Mouse (Mus musculus) heart, adult 2 months (tissue): ENCODE data around the gene Tubgcp2. TPM values are rescaled to one million over a fixed set of nuclear protein-coding genes. Genes with fewer than 3 reads are reported as not detected.

Source experiments
- DNase-seq, 2 experiments: peaks; one replicate each; pipeline ENCODE4 v3.0.0; 2021
- H3K27ac ChIP-seq: fragments of 200-600 bp; 2 replicates; pipeline ENCODE4 v1.8.1; 2022
- H3K27me3 ChIP-seq: fragments of 200-500 bp; 2 replicates; pipeline ENCODE4 v1.6.1; 2012; ENCODE audit warnings: mild to moderate bottlenecking, low read length, inconsistent platforms, mixed read lengths; ENCODE audit not compliant: control insufficient read depth, insufficient read depth
- H3K36me3 ChIP-seq: fragments of 200-500 bp; 2 replicates; pipeline ENCODE4 v1.6.1; 2012; ENCODE audit warnings: low read length, inconsistent platforms; ENCODE audit not compliant: control insufficient read depth, insufficient read depth
- H3K4me1 ChIP-seq: fragments of 200-500 bp; 2 replicates; pipeline ENCODE4 v1.6.1; 2011; ENCODE audit warnings: low read length; ENCODE audit not compliant: control insufficient read depth, insufficient read depth
- H3K4me3 ChIP-seq: fragments of 200-600 bp; 2 replicates; pipeline ENCODE4 v1.8.1; 2022
- H3K79me2 ChIP-seq: fragments of 200-500 bp; replicated peaks from 2 replicates; pipeline ENCODE4 v1.6.1; 2012; ENCODE audit warnings: mild to moderate bottlenecking, inconsistent platforms, low read length, moderate library complexity, mixed read lengths; ENCODE audit not compliant: control insufficient read depth, insufficient read depth
- H3K9ac ChIP-seq: fragments of 200-500 bp; 2 replicates; pipeline ENCODE4 v1.6.1; 2012; ENCODE audit warnings: low read depth, mild to moderate bottlenecking, control low read depth, inconsistent platforms, low read length, mixed read lengths
- CTCF ChIP-seq: fragments of 200-600 bp; IDR thresholded peaks from 2 replicates; pipeline ENCODE4 v1.8.1; 2022; ENCODE audit warnings: antibody characterized with exemption, mild to moderate bottlenecking, moderate library complexity
- EP300 ChIP-seq: fragments of 200-500 bp; IDR thresholded peaks from 2 replicates; pipeline ENCODE4 v1.6.1; 2011; ENCODE audit warnings: low read depth, low read length, control low read depth; ENCODE audit not compliant: insufficient read depth
- POLR2A ChIP-seq: fragments of 200-500 bp; IDR thresholded peaks from 2 replicates; pipeline ENCODE4 v1.6.1; 2011; ENCODE audit warnings: mild to moderate bottlenecking, low read depth, low read length, control low read depth; ENCODE audit not compliant: insufficient read depth
- WGBS: fragments of 180-500 bp; shearing (Covaris S2); methylation state at CpG from one replicate; pipeline ENCODE4 v1.1.7; 2018; 5-methylcytosine and 5-hydroxymethylcytosine counted together
- intact Hi-C: fragments of 180-260 bp; cut with DNase I; formaldehyde crosslinking; loops from one replicate; pipeline ENCODE4 v1.15.1; 2025
- polyA plus RNA-seq: library from polyadenylated mRNA; depleted of rRNA; stranded (reverse); fragments of >200 nt; gene quantifications from 2 replicates; pipeline ENCODE4 v1.2.3, GENCODE M21; 2012
- total RNA-seq, 2 experiments: library from RNA; stranded (reverse); gene quantifications; 2 replicates each; pipeline ENCODE4 v1.2.3; 2021

The Tubgcp2 gene
- total and polyA plus RNA-seq, 3 experiments: 21.7 to 33.5 (median 28.4) TPM

- H3K4me3 ChIP-seq: peak overlapping the region; percentile 40
- no peak overlapping the region for H3K27ac ChIP-seq
- intact Hi-C loops: no loop called here
- TF ChIP-seq EP300 (no peak), POLR2A (no peak), CTCF (no peak)
- 1% methylated on average over 34 of the region's 34 CpGs for WGBS
- H3K9ac ChIP-seq: no peak overlapping the region
- H3K36me3 ChIP-seq: no peaks in the 10 kb centered on the region
- DNase-seq: peak; percentile 28 to 39
- peaks cover 9% of the 10 kb centered on the region; the same call in 1 of the 2 replicates for H3K27me3 ChIP-seq
- no peaks in the 10 kb centered on the region for H3K79me2 ChIP-seq
- peaks cover 1% of the 10 kb centered on the region; the same call in 1 of the 2 replicates for H3K4me1 ChIP-seq
These were observed 12.7 kb upstream of the Tubgcp2 start for GRCm38 (mm10) chr7:140049115-140049689.

GRCm38 (mm10) chr7:140048361-140049114, 12.1 kb upstream of the Tubgcp2 start, which contains the start of gene Msx3:
Msx3 (minus strand) TSS chr7:140049089.
- no peaks in the 10 kb centered on the region for H3K36me3 ChIP-seq
- peak within 1 kb of the TSS; percentile 40 for H3K4me3 ChIP-seq
- 3% methylated on average over 56 of the region's 56 CpGs for WGBS
- H3K27ac ChIP-seq: no peak within 1 kb of the TSS
- DNase-seq: no peak
- no peak within 1 kb of the TSS for H3K9ac ChIP-seq
- H3K79me2 ChIP-seq: no peaks in the 10 kb centered on the region
- H3K4me1 ChIP-seq: peaks cover 1% of the 10 kb centered on the region; the same call in 1 of the 2 replicates
- no peak for TF ChIP-seq POLR2A
- TF ChIP-seq EP300: no peak
- no peak for TF ChIP-seq CTCF
- intact Hi-C loops: no loop called here
- H3K27me3 ChIP-seq: peaks cover 9% of the 10 kb centered on the region; the same call in 1 of the 2 replicates

- intact Hi-C loops: no loop called here
- Histone ChIP-seq H3K27ac (no peak overlapping the region), H3K4me1 (peaks cover 1% of the 10 kb centered on the region; the same call in 1 of the 2 replicates), H3K79me2 (no peaks in the 10 kb centered on the region), H3K9ac (no peak overlapping the region), H3K4me3 (peak overlapping the region; percentile 27), H3K27me3 (peaks cover 9% of the 10 kb centered on the region; the same call in 1 of the 2 replicates), H3K36me3 (no peaks in the 10 kb centered on the region)
- WGBS: under 1% methylated on average over 33 of the region's 33 CpGs
- TF ChIP-seq POLR2A: no peak
- no peak for TF ChIP-seq EP300
- TF ChIP-seq CTCF: no peak
- peak in 1 of 2 experiments; percentile 29 for DNase-seq
These were observed 11.4 kb upstream of the Tubgcp2 start for GRCm38 (mm10) chr7:140047811-140048311.

- no peaks in the 10 kb centered on the region for H3K36me3 ChIP-seq
- no peak for TF ChIP-seq CTCF
- no peak for TF ChIP-seq POLR2A
- no peak for TF ChIP-seq EP300
- 67% methylated on average over 4 of the region's 4 CpGs for WGBS
- H3K4me1 ChIP-seq: peaks cover 1% of the 10 kb centered on the region; the same call in 1 of the 2 replicates
- no peaks in the 10 kb centered on the region for H3K79me2 ChIP-seq
- no peak for DNase-seq
- H3K4me3 ChIP-seq: no peak overlapping the region
- peaks cover 7% of the 10 kb centered on the region; the same call in 1 of the 2 replicates for H3K27me3 ChIP-seq
- H3K27ac ChIP-seq: no peak overlapping the region
- no peak overlapping the region for H3K9ac ChIP-seq
- intact Hi-C loops: no loop called here
These were observed 9.1 kb upstream of the Tubgcp2 start for GRCm38 (mm10) chr7:140045546-140045945.

- 61% methylated on average over 3 of the region's 3 CpGs for WGBS
- H3K4me3 ChIP-seq: no peak overlapping the region
- no peak overlapping the region for H3K27ac ChIP-seq
- H3K4me1 ChIP-seq: no peaks in the 10 kb centered on the region
- DNase-seq: no peak
- H3K9ac ChIP-seq: no peak overlapping the region
- no peaks in the 10 kb centered on the region for H3K79me2 ChIP-seq
- no peaks in the 10 kb centered on the region for H3K36me3 ChIP-seq
- peaks cover 4% of the 10 kb centered on the region; the same call in 1 of the 2 replicates for H3K27me3 ChIP-seq
- TF ChIP-seq POLR2A: no peak
- no peak for TF ChIP-seq CTCF
- TF ChIP-seq EP300: no peak
- intact Hi-C loops: no loop called here
These were observed 6.3 kb upstream of the Tubgcp2 start for GRCm38 (mm10) chr7:140042728-140043127.
